Mouse (Mus musculus): ENCODE data around the gene Hist2h2be. TPM values are rescaled to one million over a fixed set of nuclear protein-coding genes. Genes with fewer than 3 reads are reported as not detected.
"Not testable (repeated sequence)": the region's sequence is repeated elsewhere in the genome, so short reads cannot be mapped to it uniquely, and the experiment has no call there.

The Hist2h2be gene
- polyA plus RNA-seq, 1 experiment from 2014 or later = 5.8 TPM

- WGBS = under 1% methylated on average over 43 of the region's 88 CpGs
- peak within 1 kb of the TSS; percentile 60 for H3K4me2 ChIP-seq (replicated peaks)
- not testable (repeated sequence) for H3K27me3 ChIP-seq; H3K9me3 ChIP-seq (replicated peaks); H3K36me3 ChIP-seq
- H3K4me3 ChIP-seq = peak within 1 kb of the TSS; percentile 46
- H3K27ac ChIP-seq = peak within 1 kb of the TSS; percentile 98
- H3K4me1 ChIP-seq = peaks cover 18% of the 10 kb centered on the region
- H3K9ac ChIP-seq = peak within 1 kb of the TSS; percentile 84
- ATAC-seq (ENCODE audit: low FRiP score) = peak; percentile 90
Measured at GRCm38 (mm10) chr3:96245003-96245886, 24.3 kb downstream of the Hist2h2be start, which contains the start of gene Hist2h2aa1. Gene Hist2h2aa1, plus strand, starts transcription at chr3:96245497.

- H3K4me1 ChIP-seq = peaks cover 18% of the 10 kb centered on the region
- not testable (repeated sequence) for ATAC-seq (ENCODE audit: low FRiP score); H3K9ac ChIP-seq; H3K9me3 ChIP-seq (replicated peaks); H3K36me3 ChIP-seq; H3K27me3 ChIP-seq
- WGBS = under 1% methylated on average over 10 of the region's 21 CpGs
- peak overlapping the region; percentile 41 for H3K4me2 ChIP-seq (replicated peaks)
- H3K27ac ChIP-seq = peak overlapping the region; percentile 77; the same call in 1 of the 2 replicates
- H3K4me3 ChIP-seq = peak overlapping the region; percentile 31
Measured at GRCm38 (mm10) chr3:96246018-96246417, 25.1 kb downstream of the Hist2h2be start.

GRCm38 (mm10) chr3:96246427-96246856, 25.5 kb downstream of the Hist2h2be start, which contains the start of gene Hist2h3c1:
Gene Hist2h3c1, plus strand, starts transcription at chr3:96246685.
- ATAC-seq (ENCODE audit: low FRiP score) = peak; percentile 93
- Histone ChIP-seq H3K4me1 (peaks cover 18% of the 10 kb centered on the region), H3K4me2 (replicated peaks) (peak within 1 kb of the TSS; percentile 52), H3K4me3 (peak within 1 kb of the TSS; percentile 35), H3K9ac (peak within 1 kb of the TSS; percentile 59), H3K27ac (peak within 1 kb of the TSS; percentile 77)
- not testable (repeated sequence) for H3K27me3 ChIP-seq; H3K9me3 ChIP-seq (replicated peaks); H3K36me3 ChIP-seq
- WGBS = 3% methylated on average over 5 of the region's 47 CpGs

- Histone ChIP-seq H3K27ac (peak overlapping the region; percentile 68), H3K9ac (peak overlapping the region; percentile 59), H3K4me2 (replicated peaks) (peak overlapping the region; percentile 52), H3K4me3 (peak overlapping the region; percentile 35), H3K4me1 (peaks cover 18% of the 10 kb centered on the region), H3K9me3 (replicated peaks) (no peaks in the 10 kb centered on the region), H3K36me3 (no peaks in the 10 kb centered on the region), H3K27me3 (no peaks in the 10 kb centered on the region)
- WGBS = 3% methylated on average over 11 of the region's 11 CpGs
- no peak for ATAC-seq (ENCODE audit: low FRiP score)
Measured at GRCm38 (mm10) chr3:96247356-96248140, 26.6 kb downstream of the Hist2h2be start.

GRCm38 (mm10) chr3:96248141-96249033, 27.5 kb downstream of the Hist2h2be start:
- Histone ChIP-seq H3K27me3 (no peaks in the 10 kb centered on the region), H3K36me3 (no peaks in the 10 kb centered on the region), H3K4me1 (peaks cover 18% of the 10 kb centered on the region), H3K4me2 (replicated peaks) (peak overlapping the region; percentile 52), H3K9ac (peak overlapping the region; percentile 59; the same call in 1 of the 2 replicates), H3K27ac (no peak overlapping the region), H3K9me3 (replicated peaks) (no peaks in the 10 kb centered on the region), H3K4me3 (peak overlapping the region; percentile 35)
- 49% methylated on average over 6 of the region's 6 CpGs for WGBS
- no peak for ATAC-seq (ENCODE audit: low FRiP score)

- 59% methylated on average over 4 of the region's 4 CpGs for WGBS
- H3K27ac ChIP-seq = no peak overlapping the region
- H3K9me3 ChIP-seq (replicated peaks) = no peaks in the 10 kb centered on the region
- no peak overlapping the region for H3K9ac ChIP-seq
- no peak overlapping the region for H3K4me3 ChIP-seq
- H3K4me2 ChIP-seq (replicated peaks) = peak overlapping the region; percentile 52; the same call in 1 of the 2 replicates
- no peaks in the 10 kb centered on the region for H3K27me3 ChIP-seq
- H3K4me1 ChIP-seq = peaks cover 18% of the 10 kb centered on the region
- ATAC-seq (ENCODE audit: low FRiP score) = no peak
- H3K36me3 ChIP-seq = no peaks in the 10 kb centered on the region
Measured at GRCm38 (mm10) chr3:96249034-96249345, 28.1 kb downstream of the Hist2h2be start.

GRCm38 (mm10) chr3:96250890-96251289, 30.0 kb downstream of the Hist2h2be start:
- ATAC-seq (ENCODE audit: low FRiP score) = no peak
- WGBS = 84% methylated on average over 3 of the region's 3 CpGs
- Histone ChIP-seq H3K9ac (no peak overlapping the region), H3K27ac (no peak overlapping the region), H3K4me1 (peaks cover 11% of the 10 kb centered on the region), H3K9me3 (replicated peaks) (no peaks in the 10 kb centered on the region), H3K36me3 (no peaks in the 10 kb centered on the region), H3K27me3 (no peaks in the 10 kb centered on the region), H3K4me2 (replicated peaks) (no peak overlapping the region), H3K4me3 (no peak overlapping the region)

- Histone ChIP-seq H3K4me2 (replicated peaks) (no peak overlapping the region), H3K9ac (no peak overlapping the region), H3K9me3 (replicated peaks) (no peaks in the 10 kb centered on the region), H3K4me3 (no peak overlapping the region), H3K27ac (no peak overlapping the region), H3K4me1 (peaks cover 11% of the 10 kb centered on the region), H3K36me3 (no peaks in the 10 kb centered on the region), H3K27me3 (no peaks in the 10 kb centered on the region)
- ATAC-seq (ENCODE audit: low FRiP score) = no peak
- 79% methylated on average over 3 of the region's 3 CpGs for whole genome bisulfite sequencing
Measured at GRCm38 (mm10) chr3:96251787-96252186, 30.9 kb downstream of the Hist2h2be start.

GRCm38 (mm10) chr3:96254683-96255355, 33.9 kb downstream of the Hist2h2be start:
- Histone ChIP-seq H3K4me3 (no peak overlapping the region), H3K9me3 (replicated peaks) (no peaks in the 10 kb centered on the region), H3K4me1 (no peaks in the 10 kb centered on the region), H3K9ac (no peak overlapping the region), H3K27ac (no peak overlapping the region), H3K4me2 (replicated peaks) (no peak overlapping the region; the same call in 1 of the 2 replicates), H3K27me3 (no peaks in the 10 kb centered on the region), H3K36me3 (no peaks in the 10 kb centered on the region)
- no peak for ATAC-seq (ENCODE audit: low FRiP score)
- 38% methylated on average over 10 of the region's 10 CpGs for WGBS

GRCm38 (mm10) chr3:96255926-96256593, 35.1 kb downstream of the Hist2h2be start:
- WGBS = 84% methylated on average over 5 of the region's 5 CpGs
- Histone ChIP-seq H3K4me3 (no peak overlapping the region), H3K4me2 (replicated peaks) (no peak overlapping the region), H3K36me3 (no peaks in the 10 kb centered on the region), H3K27me3 (no peaks in the 10 kb centered on the region), H3K27ac (no peak overlapping the region), H3K4me1 (no peaks in the 10 kb centered on the region), H3K9ac (no peak overlapping the region), H3K9me3 (replicated peaks) (no peaks in the 10 kb centered on the region)
- no peak for ATAC-seq (ENCODE audit: low FRiP score)

- 79% methylated on average over 3 of the region's 3 CpGs for WGBS
- H3K27ac ChIP-seq = no peak overlapping the region
- H3K4me1 ChIP-seq = peaks cover 6% of the 10 kb centered on the region
- no peak for ATAC-seq (ENCODE audit: low FRiP score)
- no peak overlapping the region for H3K9ac ChIP-seq
- H3K27me3 ChIP-seq = no peaks in the 10 kb centered on the region
- H3K9me3 ChIP-seq (replicated peaks) = no peaks in the 10 kb centered on the region
- no peak overlapping the region for H3K4me2 ChIP-seq (replicated peaks)
- no peaks in the 10 kb centered on the region for H3K36me3 ChIP-seq
- H3K4me3 ChIP-seq = no peak overlapping the region
Measured at GRCm38 (mm10) chr3:96257190-96257589, 36.3 kb downstream of the Hist2h2be start.
